Mouse (Mus musculus): ENCODE results near the gene Cd274. TPM values are rescaled to one million over a fixed set of nuclear protein-coding genes. Genes with fewer than 3 reads are reported as not detected.

Gene Cd274
- total RNA-seq, 4 experiments from 2014 or later = 3.0 to 3.6 (median 3.4) TPM

- DNase-seq (ENCODE audit: low spot score) = no peak
Observed at GRCm38 (mm10) chr19:29422796-29423195, 55.5 kb downstream of the Cd274 start.

- DNase-seq (ENCODE audit: low spot score) = no peak
Observed at GRCm38 (mm10) chr19:29430516-29430915, 63.3 kb downstream of the Cd274 start.

- DNase-seq (ENCODE audit: low spot score) = no peak
Observed at GRCm38 (mm10) chr19:29430953-29431352, 63.7 kb downstream of the Cd274 start.

- DNase-seq (ENCODE audit: low spot score) = no peak
Observed at GRCm38 (mm10) chr19:29436793-29437479, 69.7 kb downstream of the Cd274 start.

Other genes with a start within 250 kb of the Cd274 start
- 10 to 100 TPM; 16.0 to 18.0 (median 16.9) TPM for gene Jak2, start 115.6 kb upstream of the Cd274 start, total RNA-seq (2022)
- gene Insl6, start 42.1 kb upstream of the Cd274 start, total RNA-seq (2022) = under 1 TPM in 1 of 4 experiments, not detected in 3; 0.63 TPM
- not detected for gene Rln1, start 32.8 kb upstream of the Cd274 start, total RNA-seq (2022)
- gene Plgrkt, start 65 bp upstream of the Cd274 start, total RNA-seq (2022) = 10 to 100 TPM; 26.7 to 34.5 (median 28.7) TPM
- under 1 TPM in 1 of 4 experiments, not detected in 3; 0.31 TPM for gene Pdcd1lg2, start 43.5 kb downstream of the Cd274 start, total RNA-seq (2022)
- 10 to 100 TPM; 17.2 to 19.8 (median 18.8) TPM for gene Ric1, start 154.8 kb downstream of the Cd274 start, total RNA-seq (2022)

Data from heart, adult 8-10 months (tissue).